Mouse (Mus musculus) heart, postnatal 36 days (tissue): ENCODE data around the gene Lce6a. TPM values are rescaled to one million over a fixed set of nuclear protein-coding genes. Genes with fewer than 3 reads are reported as not detected.

Experiments
- DNase-seq, 2 experiments: peaks; one replicate each; pipeline ENCODE4 v3.0.0; 2021 to 2022
- intact Hi-C: fragments of 180-260 bp; cut with DNase I; formaldehyde crosslinking; loops from one replicate; pipeline ENCODE4 v1.15.1; 2025
- total RNA-seq, 2 experiments: library from RNA; stranded (reverse); gene quantifications; 2 replicates each; pipeline ENCODE4 v1.2.3; 2021

The Lce6a gene
- not detected for total RNA-seq

DNA sequence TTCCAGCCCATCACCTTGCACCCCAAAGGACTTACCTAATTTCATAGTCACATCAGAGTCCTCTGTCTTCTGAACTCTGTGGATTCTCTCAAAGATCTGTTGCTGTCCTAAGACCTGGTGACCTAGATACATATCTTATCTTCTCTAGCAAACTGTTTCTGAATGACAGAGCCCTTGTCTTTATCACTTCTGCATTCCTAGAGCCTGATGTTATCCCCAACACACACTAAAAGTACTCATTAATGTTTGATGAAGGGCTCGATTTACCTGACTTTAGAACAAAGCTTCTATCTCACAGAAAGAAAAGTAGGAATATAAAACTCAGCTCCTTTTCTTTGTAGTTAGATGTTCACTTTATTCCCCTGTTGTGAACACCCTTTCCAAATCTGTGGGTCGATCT lies at the start of gene Lce6a:
Gene Lce6a (minus strand): TSS at position 101 of the 400 bp plus-strand sequence.
- intact Hi-C loops = no loop called here
- DNase-seq = no peak

GRCm38 (mm10) chr3:92670215-92670614 lies 48.8 kb upstream of the Lce6a start, which contains the start of gene Lce1a2:
Gene Lce1a2, minus strand, starts transcription at chr3:92670315.
- intact Hi-C loops = no loop called here
- no peak for DNase-seq

GRCm38 (mm10) chr3:92656826-92657225 lies 35.4 kb upstream of the Lce6a start, which contains the start of gene Lce1b:
Gene Lce1b, minus strand, starts transcription at chr3:92656926.
- intact Hi-C loops = no loop called here
- DNase-seq = no peak

GRCm38 (mm10) chr3:92648207-92648606 lies 26.7 kb upstream of the Lce6a start, which contains the start of gene Lce1a1:
Gene Lce1a1, minus strand, starts transcription at chr3:92648307.
- DNase-seq = no peak
- intact Hi-C loops = no loop called here

- intact Hi-C loops = no loop called here
- no peak for DNase-seq
Measured at GRCm38 (mm10) chr3:92639854-92640253, 18.4 kb upstream of the Lce6a start.

GRCm38 (mm10) chr3:92638653-92638991 lies 17.2 kb upstream of the Lce6a start:
- DNase-seq = no peak

GRCm38 (mm10) chr3:92637745-92638652 lies 16.5 kb upstream of the Lce6a start:
- intact Hi-C loops = no loop called here
- no peak for DNase-seq

More at GRCm38 (mm10) chr3:92638653-92638991, 17.2 kb upstream of the Lce6a start:
- intact Hi-C loops = no loop called here

DNA sequence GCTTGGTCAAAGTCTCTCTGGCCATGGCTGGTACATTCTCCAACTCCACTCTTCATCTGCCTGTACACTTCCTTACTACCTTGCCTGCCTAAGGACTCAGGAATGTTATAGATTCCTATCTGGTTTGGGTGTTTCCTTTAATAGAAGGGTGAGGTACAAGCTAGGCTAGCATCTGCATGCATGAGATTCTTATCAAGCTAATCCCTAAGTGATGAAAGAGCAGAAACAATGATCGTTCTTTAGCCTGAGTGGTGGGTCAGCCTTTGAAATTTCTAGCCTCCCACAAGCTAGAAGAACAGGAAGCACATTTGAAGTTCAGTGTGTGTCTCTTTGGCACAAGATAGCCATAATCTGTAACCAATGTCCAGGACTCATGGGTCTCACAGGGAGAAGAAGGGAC lies 11.7 kb downstream of the Lce6a start:
- intact Hi-C loops = no loop called here
- no peak for DNase-seq

- intact Hi-C loops = no loop called here
- DNase-seq = no peak
Measured at GRCm38 (mm10) chr3:92607392-92607791, 14.1 kb downstream of the Lce6a start, which contains the start of gene 2210017I01Rik. Gene 2210017I01Rik, minus strand, starts transcription at chr3:92607492.

DNA sequence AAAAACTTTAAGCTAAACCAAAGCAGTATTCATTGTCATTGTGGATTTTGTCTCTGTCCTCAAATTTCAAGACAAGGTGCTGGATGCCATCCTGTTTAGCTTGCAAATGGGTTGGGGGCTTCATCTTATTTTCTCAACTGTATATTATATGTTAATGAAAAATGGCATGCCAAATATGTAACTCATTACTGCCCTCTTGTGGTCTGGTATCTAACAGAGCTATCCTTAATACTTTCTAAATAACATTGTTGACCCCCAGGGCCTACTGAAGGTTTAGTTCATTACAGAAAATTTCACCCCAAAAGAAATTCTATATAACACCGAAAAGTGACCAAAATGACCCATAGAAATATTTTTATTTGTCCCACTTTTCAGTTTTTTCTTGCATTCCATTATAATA lies 19.3 kb downstream of the Lce6a start:
- intact Hi-C loops = loop anchor here (5.0 kb wide), 1 partner anchor 450 kb away; no protein-coding TSS in a partner anchor
- no peak for DNase-seq

GRCm38 (mm10) chr3:92600456-92600855 lies 21.0 kb downstream of the Lce6a start:
- intact Hi-C loops = loop anchor here (5.0 kb wide), 1 partner anchor 448 kb away; no protein-coding TSS in a partner anchor

DNA sequence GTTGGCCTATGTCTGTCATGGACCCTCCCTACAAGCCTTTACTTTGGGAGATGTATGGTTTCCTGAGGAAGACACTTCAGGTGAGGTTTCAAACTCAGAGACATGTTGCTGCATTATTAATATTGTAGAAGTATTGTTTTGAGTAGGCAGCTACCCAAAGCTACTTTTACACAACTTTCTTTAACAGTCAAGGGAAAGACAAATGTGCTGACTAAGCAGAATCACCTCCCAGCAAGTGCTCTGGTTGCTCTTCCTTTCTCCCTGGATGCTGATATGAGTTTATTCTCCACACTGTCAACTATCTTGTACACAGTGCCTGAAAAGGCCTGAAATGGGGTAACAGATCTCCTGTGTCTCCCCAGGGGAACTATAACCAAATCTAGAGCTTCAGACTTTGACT lies 21.5 kb downstream of the Lce6a start:
- DNase-seq = no peak
- intact Hi-C loops = loop anchor here (5.0 kb wide), 1 partner anchor 448 kb away; no protein-coding TSS in a partner anchor

More at GRCm38 (mm10) chr3:92600456-92600855, 21.0 kb downstream of the Lce6a start:
- no peak for DNase-seq

- intact Hi-C loops = no loop called here
- DNase-seq = no peak
Measured at GRCm38 (mm10) chr3:92598429-92598828, 23.0 kb downstream of the Lce6a start.

DNA sequence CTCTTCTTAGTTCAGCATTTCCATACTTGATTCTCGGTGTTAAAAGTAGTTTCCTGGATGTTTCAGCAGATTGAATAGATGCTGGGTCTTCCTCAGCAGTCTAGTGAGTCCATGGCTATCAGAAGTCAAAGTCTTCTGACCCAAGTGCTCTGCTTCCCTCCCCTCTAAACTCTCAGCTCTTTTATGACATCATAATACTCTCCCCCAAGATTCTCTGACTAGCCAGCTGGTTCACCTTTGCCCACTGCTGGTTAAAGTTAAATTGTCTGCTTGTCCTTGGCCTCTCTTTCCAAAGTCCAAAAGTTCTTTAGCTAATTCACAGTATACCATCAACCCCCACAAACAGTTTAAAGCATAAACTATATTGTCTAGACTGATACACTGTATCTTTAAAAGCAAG lies 32.6 kb downstream of the Lce6a start, which contains the start of gene Smcp:
Gene Smcp (minus strand): TSS at position 140 of the 400 bp plus-strand sequence.
- intact Hi-C loops = no loop called here
- DNase-seq = no peak

DNA sequence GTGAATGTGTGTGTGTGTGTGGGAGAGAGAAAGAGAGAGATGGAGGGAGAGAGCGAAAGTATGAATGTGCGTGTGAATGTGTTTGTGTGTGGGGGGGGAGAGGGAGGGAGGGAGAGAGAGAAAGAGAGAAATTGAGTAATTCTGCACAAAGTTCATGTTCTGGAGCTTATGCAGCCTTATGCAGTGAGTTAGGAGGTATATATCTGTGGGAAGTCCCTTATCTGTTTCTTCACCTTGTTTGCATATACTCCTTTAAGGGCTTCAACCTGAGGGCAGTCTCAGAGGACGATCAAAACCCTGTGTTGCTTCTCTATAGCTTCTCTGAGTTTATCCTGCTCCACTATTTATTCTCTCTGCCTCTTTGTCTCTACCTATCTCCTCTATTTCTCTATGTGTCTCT lies 34.3 kb downstream of the Lce6a start:
- no peak for DNase-seq
- intact Hi-C loops = no loop called here

DNA sequence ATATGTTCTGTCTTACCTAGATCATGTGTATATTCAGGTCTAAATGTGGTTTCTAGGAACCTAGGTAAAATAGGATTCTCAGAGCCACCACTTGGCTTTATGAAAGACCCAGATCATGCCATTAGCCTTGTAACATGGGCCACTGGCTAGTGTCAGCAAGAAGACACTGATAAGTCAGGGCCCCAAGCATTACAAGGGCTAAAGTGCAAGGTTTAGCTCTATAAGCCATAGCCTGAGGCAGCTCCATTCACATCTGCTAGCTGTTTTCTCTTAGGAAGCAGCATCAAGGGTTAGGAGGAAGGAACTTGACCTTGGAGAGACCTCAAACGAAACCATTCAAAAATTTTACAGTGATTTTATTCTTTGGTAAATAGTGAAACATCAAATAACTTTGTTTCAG lies 36.4 kb downstream of the Lce6a start:
- intact Hi-C loops = no loop called here
- DNase-seq = no peak

GRCm38 (mm10) chr3:92583164-92583826 lies 38.2 kb downstream of the Lce6a start:
- intact Hi-C loops = no loop called here
- no peak for DNase-seq

- intact Hi-C loops = no loop called here
- no peak for DNase-seq
Measured at GRCm38 (mm10) chr3:92579508-92579907, 42.0 kb downstream of the Lce6a start.

DNA sequence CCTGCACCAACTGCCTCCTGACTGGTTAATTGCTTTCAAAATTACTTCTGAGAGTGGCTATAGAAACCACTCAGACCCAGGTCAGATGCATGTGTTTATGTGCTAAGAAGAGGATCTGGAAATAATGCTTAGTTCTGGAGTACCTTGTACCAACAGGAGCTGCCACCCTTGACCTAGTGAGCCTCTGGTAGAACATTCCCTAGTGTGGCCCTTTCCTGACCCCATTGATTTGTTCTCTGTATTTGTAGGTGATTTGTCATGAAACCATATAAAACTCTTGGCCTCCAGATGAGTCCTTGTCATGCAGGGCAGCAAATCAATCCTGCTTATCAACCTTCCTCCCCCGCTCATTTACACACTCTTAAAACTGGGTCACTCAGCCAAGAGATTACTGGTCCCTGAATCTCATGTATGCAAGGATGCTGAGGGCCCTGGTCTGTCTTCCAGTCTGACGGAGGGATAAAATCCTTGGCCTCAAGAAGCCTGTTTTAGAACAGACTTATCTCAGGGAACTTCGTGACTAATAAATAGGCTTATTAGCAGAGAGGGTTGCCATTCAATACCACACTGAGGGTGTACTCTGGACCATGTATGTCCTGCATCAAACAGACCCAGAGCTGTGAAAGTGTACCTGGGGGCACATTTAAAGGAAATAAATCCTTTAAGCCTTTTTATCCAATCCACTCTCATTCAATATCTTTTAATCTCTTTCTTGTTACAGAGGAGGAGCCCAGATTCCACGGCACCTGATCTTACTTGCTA lies 42.6 kb downstream of the Lce6a start:
- intact Hi-C loops = no loop called here
- DNase-seq = no peak

GRCm38 (mm10) chr3:92573449-92574041 lies 47.9 kb downstream of the Lce6a start, which contains the start of gene Ivl:
Gene Ivl, minus strand, starts transcription at chr3:92573735.
- intact Hi-C loops = no loop called here

More at GRCm38 (mm10) chr3:92573449-92574041, 47.9 kb downstream of the Lce6a start, which contains the start of gene Ivl:
- DNase-seq = no peak
